Mouse (Mus musculus) small intestine, adult 2 months (tissue): ENCODE results near the gene Exoc6.

Experiments
- CTCF ChIP-seq: fragments of 200-500 bp; IDR thresholded peaks from 2 replicates; pipeline ENCODE4 v1.5.1; 2012; ENCODE audit warnings: low read depth, mild to moderate bottlenecking, control low read depth, inconsistent platforms, low read length, moderate library complexity, mixed read lengths; ENCODE audit not compliant: insufficient replicate concordance, insufficient read length; ENCODE audit errors: extremely low read depth
- POLR2A ChIP-seq: fragments of 200-500 bp; IDR thresholded peaks from 2 replicates; pipeline ENCODE4 v1.6.1; 2012; ENCODE audit warnings: low read depth, mild to moderate bottlenecking, control low read depth, inconsistent platforms, low read length, moderate library complexity

DNA sequence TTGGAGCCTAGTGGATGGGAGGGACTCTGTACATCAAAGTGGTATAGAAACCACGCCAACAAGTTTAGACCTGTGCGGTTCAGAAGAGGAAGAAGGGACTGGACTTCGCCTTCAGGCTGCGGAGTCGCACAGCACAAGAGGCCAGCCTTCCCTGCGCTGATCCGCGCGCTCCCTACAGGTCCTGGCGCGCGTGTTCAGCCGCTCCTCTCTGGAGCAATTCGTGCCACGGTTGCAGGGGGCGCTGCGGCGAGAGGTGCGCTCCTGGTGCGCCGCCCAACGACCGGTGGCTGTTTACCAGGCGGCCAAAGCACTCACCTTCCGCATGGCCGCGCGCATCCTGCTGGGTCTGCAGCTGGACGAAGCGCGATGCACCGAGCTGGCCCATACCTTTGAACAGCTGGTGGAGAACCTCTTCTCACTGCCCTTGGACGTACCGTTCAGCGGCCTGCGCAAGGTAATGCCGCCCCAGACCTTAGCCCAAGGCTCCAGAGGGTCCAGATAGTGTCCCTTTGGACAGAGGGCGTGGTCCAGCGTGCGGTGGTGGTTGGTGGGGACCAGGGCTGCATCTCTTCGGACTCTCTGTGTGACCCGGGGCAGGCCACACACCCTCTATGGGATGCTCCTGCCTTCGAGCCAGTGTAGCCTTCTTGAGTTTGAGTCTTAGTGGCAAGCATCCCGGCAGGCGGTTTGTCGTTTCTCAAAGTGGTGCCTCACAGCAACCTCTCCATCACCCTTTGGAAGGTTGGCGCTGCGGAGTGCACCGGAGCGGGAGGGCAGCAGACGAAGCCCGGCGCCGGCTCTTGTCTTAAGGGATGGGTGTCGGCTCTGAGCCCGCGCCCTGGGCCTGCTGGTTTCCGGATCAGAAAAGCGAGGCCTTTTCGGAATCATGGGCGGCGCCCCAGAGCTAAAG, 137.0 kb downstream of the Exoc6 start:
- TF ChIP-seq POLR2A = no peak
- TF ChIP-seq CTCF = no peak
